Mouse (Mus musculus) CH12.LX (cell line): Measurements from ENCODE around the gene Shpk.

ENCODE experiments used
- CHD1 ChIP-seq: IDR thresholded peaks from 2 replicates; pipeline ENCODE4 v1.6.1; 2012; ENCODE audit warnings: low read depth, low read length, improper control_type of control experiment, inconsistent platforms
- CTCF ChIP-seq, 2 experiments: IDR thresholded peaks in 1 of 2; conservative IDR thresholded peaks in 1 of 2; 2 replicates each; pipeline ENCODE4 v1.5.1; 2011 to 2012; ENCODE audit warnings: low read depth in 2 of 2, low read length in 2 of 2, improper control_type of control experiment in 1 of 2, inconsistent platforms in 1 of 2, mild to moderate bottlenecking in 1 of 2, moderate library complexity in 1 of 2
- EP300 ChIP-seq: IDR thresholded peaks from 2 replicates; pipeline ENCODE4 v1.6.1; 2011; ENCODE audit warnings: low read length, improper control_type of control experiment
- JUN ChIP-seq: IDR thresholded peaks from 2 replicates; pipeline ENCODE4 v1.6.1; 2011; ENCODE audit warnings: low read depth, mild to moderate bottlenecking, low read length, improper control_type of control experiment, moderate library complexity; ENCODE audit not compliant: insufficient read depth
- MAX ChIP-seq: IDR thresholded peaks from 2 replicates; pipeline ENCODE4 v1.6.1; 2011; ENCODE audit warnings: low read length, improper control_type of control experiment
- TCF12 ChIP-seq: IDR thresholded peaks from 2 replicates; pipeline ENCODE4 v1.6.1; 2014; ENCODE audit warnings: low read depth, mild to moderate bottlenecking, inconsistent platforms, low read length, improper control_type of control experiment
- UBTF ChIP-seq: IDR thresholded peaks from 2 replicates; pipeline ENCODE4 v1.6.1; 2012; ENCODE audit warnings: low read depth, mild to moderate bottlenecking, inconsistent platforms, low read length, improper control_type of control experiment, moderate library complexity

GRCm38 (mm10) chr11:73155071-73155470 lies 44.2 kb upstream of the Shpk start:
- TF ChIP-seq CTCF (conservative IDR thresholded peaks at IDR 0.05 in 1 of 2, IDR thresholded peaks at IDR 0.05 in 1 of 2; ENCODE audit: low read depth in 2 of 2, low read length in 2 of 2): no peak
- no peak for TF ChIP-seq MAX
- TF ChIP-seq TCF12: no peak
- no peak for TF ChIP-seq JUN
- TF ChIP-seq EP300: no peak
- no peak for TF ChIP-seq UBTF
- no peak for TF ChIP-seq CHD1
